Mouse (Mus musculus) neural tube, embryonic 12.5 days (tissue): ENCODE data around the gene Slc26a1. TPM values are rescaled to one million over a fixed set of nuclear protein-coding genes. Genes with fewer than 3 reads are reported as not detected.

Experiments
- ATAC-seq: fragments of 200-750 bp; cut with Nextera tagmentation; 2 replicates; pipeline ENCODE4 v1.8.0; 2017; ENCODE audit warnings: low read depth, mild to moderate bottlenecking, moderate TSS enrichment, moderate library complexity; ENCODE audit not compliant: low FRiP score
- H3K27ac ChIP-seq: fragments of 300-500 bp; sonication (generic); 2 replicates; pipeline ENCODE4 v1.5.1; 2016
- H3K27me3 ChIP-seq: fragments of 300-500 bp; sonication (generic); replicated peaks from 2 replicates; pipeline ENCODE4 v1.6.1; 2016; ENCODE audit warnings: mild to moderate bottlenecking
- H3K36me3 ChIP-seq: fragments of 300-500 bp; sonication (generic); 2 replicates; pipeline ENCODE4 v1.6.1; 2016; ENCODE audit warnings: mild to moderate bottlenecking
- H3K4me1 ChIP-seq: fragments of 300-500 bp; sonication (generic); 2 replicates; pipeline ENCODE4 v1.6.1; 2016
- H3K4me2 ChIP-seq: fragments of 300-500 bp; sonication (generic); replicated peaks from 2 replicates; pipeline ENCODE4 v1.6.1; 2016; ENCODE audit warnings: mild to moderate bottlenecking
- H3K4me3 ChIP-seq: fragments of 300-500 bp; sonication (generic); 2 replicates; pipeline ENCODE4 v1.5.1; 2016
- H3K9ac ChIP-seq: fragments of 300-500 bp; sonication (generic); 2 replicates; pipeline ENCODE4 v1.6.1; 2016; ENCODE audit warnings: mild to moderate bottlenecking
- H3K9me3 ChIP-seq: fragments of 300-500 bp; sonication (generic); 2 replicates; pipeline ENCODE4 v1.6.1; 2016; ENCODE audit warnings: mild to moderate bottlenecking
- WGBS: fragments of 180-500 bp; shearing (Covaris S2); methylation state at CpG from one replicate; pipeline ENCODE4 v1.1.7; 2016; 5-methylcytosine and 5-hydroxymethylcytosine counted together
- polyA plus RNA-seq: library from polyadenylated mRNA; unstranded; fragments of >200 nt; fragmentation: Nextera tagmentation; extraction: Ambion mirVana; gene quantifications from 2 replicates; pipeline ENCODE4 v1.2.1, GENCODE M21; 2016

Slc26a1 gene
- polyA plus RNA-seq, 1 experiment from 2014 or later, result 1.2 TPM

- Histone ChIP-seq H3K4me3 (no peak overlapping the region), H3K4me2 (no peak overlapping the region), H3K9me3 (no peaks in the 10 kb centered on the region), H3K27ac (no peak overlapping the region), H3K4me1 (peaks cover 11% of the 10 kb centered on the region; the same call in 1 of the 2 replicates), H3K36me3 (no peaks in the 10 kb centered on the region), H3K27me3 (no peaks in the 10 kb centered on the region), H3K9ac (no peak overlapping the region)
- 95% methylated on average over 6 of the region's 6 CpGs for WGBS
- ATAC-seq, result no peak
Measured at GRCm38 (mm10) chr5:108680871-108681270, 5.5 kb upstream of the Slc26a1 start.

GRCm38 (mm10) chr5:108679909-108680308 lies 4.5 kb upstream of the Slc26a1 start:
- Histone ChIP-seq H3K27me3 (no peaks in the 10 kb centered on the region), H3K27ac (no peak overlapping the region; the same call in 1 of the 2 replicates), H3K4me2 (no peak overlapping the region), H3K4me1 (peaks cover 11% of the 10 kb centered on the region; the same call in 1 of the 2 replicates), H3K9ac (no peak overlapping the region), H3K36me3 (no peaks in the 10 kb centered on the region), H3K9me3 (no peaks in the 10 kb centered on the region), H3K4me3 (no peak overlapping the region)
- WGBS, result 64% methylated on average over 3 of the region's 3 CpGs
- no peak for ATAC-seq

- Histone ChIP-seq H3K9ac (no peak overlapping the region), H3K9me3 (no peaks in the 10 kb centered on the region), H3K36me3 (no peaks in the 10 kb centered on the region), H3K4me2 (no peak overlapping the region), H3K27ac (no peak overlapping the region), H3K4me1 (peaks cover 11% of the 10 kb centered on the region; the same call in 1 of the 2 replicates), H3K27me3 (no peaks in the 10 kb centered on the region), H3K4me3 (no peak overlapping the region)
- WGBS, result 89% methylated on average over 6 of the region's 6 CpGs
- no peak for ATAC-seq
Measured at GRCm38 (mm10) chr5:108678296-108678854, 3.0 kb upstream of the Slc26a1 start.

GRCm38 (mm10) chr5:108677605-108678295 lies 2.4 kb upstream of the Slc26a1 start:
- Histone ChIP-seq H3K27ac (peak overlapping the region; percentile 62), H3K36me3 (no peaks in the 10 kb centered on the region), H3K9ac (peak overlapping the region; percentile 55), H3K9me3 (no peaks in the 10 kb centered on the region), H3K4me1 (peaks cover 11% of the 10 kb centered on the region; the same call in 1 of the 2 replicates), H3K27me3 (no peaks in the 10 kb centered on the region), H3K4me2 (peak overlapping the region; percentile 62), H3K4me3 (peak overlapping the region; percentile 32)
- WGBS, result 3% methylated on average over 25 of the region's 25 CpGs
- ATAC-seq, result peak; percentile 91

GRCm38 (mm10) chr5:108676772-108677498 lies 1.6 kb upstream of the Slc26a1 start:
- Histone ChIP-seq H3K36me3 (peaks cover 7% of the 10 kb centered on the region), H3K4me1 (peaks cover 11% of the 10 kb centered on the region; the same call in 1 of the 2 replicates), H3K9ac (peak overlapping the region; percentile 55), H3K4me2 (peak overlapping the region; percentile 62), H3K9me3 (no peaks in the 10 kb centered on the region), H3K27me3 (no peaks in the 10 kb centered on the region), H3K4me3 (peak overlapping the region; percentile 32), H3K27ac (peak overlapping the region; percentile 62; the same call in 1 of the 2 replicates)
- WGBS, result 10% methylated on average over 5 of the region's 5 CpGs
- ATAC-seq, result peak; percentile 65

- Histone ChIP-seq H3K27me3 (no peaks in the 10 kb centered on the region), H3K27ac (no peak overlapping the region), H3K9ac (no peak overlapping the region), H3K4me1 (peaks cover 15% of the 10 kb centered on the region), H3K36me3 (peaks cover 11% of the 10 kb centered on the region), H3K4me3 (no peak overlapping the region), H3K4me2 (no peak overlapping the region), H3K9me3 (no peaks in the 10 kb centered on the region)
- no peak for ATAC-seq
- WGBS, result 84% methylated on average over 2 of the region's 2 CpGs
Measured at GRCm38 (mm10) chr5:108674624-108675023, 745 bp downstream of the Slc26a1 start.

- no peak for ATAC-seq
- Histone ChIP-seq H3K4me2 (no peak overlapping the region), H3K27me3 (no peaks in the 10 kb centered on the region), H3K9ac (no peak overlapping the region), H3K4me3 (no peak overlapping the region), H3K36me3 (peaks cover 11% of the 10 kb centered on the region), H3K9me3 (no peaks in the 10 kb centered on the region), H3K27ac (no peak overlapping the region), H3K4me1 (peaks cover 15% of the 10 kb centered on the region)
- WGBS, result 95% methylated on average over 12 of the region's 12 CpGs
Measured at GRCm38 (mm10) chr5:108671757-108672156, 3.6 kb downstream of the Slc26a1 start.

GRCm38 (mm10) chr5:108670785-108671184 lies 4.6 kb downstream of the Slc26a1 start:
- no peak for ATAC-seq
- Histone ChIP-seq H3K36me3 (peaks cover 11% of the 10 kb centered on the region), H3K4me1 (peaks cover 15% of the 10 kb centered on the region), H3K9ac (no peak overlapping the region), H3K27me3 (no peaks in the 10 kb centered on the region), H3K9me3 (no peaks in the 10 kb centered on the region), H3K4me2 (no peak overlapping the region), H3K27ac (no peak overlapping the region), H3K4me3 (no peak overlapping the region)

GRCm38 (mm10) chr5:108669986-108670385 lies 5.4 kb downstream of the Slc26a1 start:
- 75% methylated on average over 9 of the region's 9 CpGs for WGBS
- Histone ChIP-seq H3K4me3 (no peak overlapping the region), H3K4me2 (peak overlapping the region; percentile 74), H3K9ac (no peak overlapping the region), H3K27me3 (no peaks in the 10 kb centered on the region), H3K36me3 (peaks cover 11% of the 10 kb centered on the region), H3K27ac (no peak overlapping the region), H3K9me3 (no peaks in the 10 kb centered on the region), H3K4me1 (peaks cover 15% of the 10 kb centered on the region)
- peak; percentile 13 for ATAC-seq

GRCm38 (mm10) chr5:108668977-108669936 lies 6.1 kb downstream of the Slc26a1 start, which contains the start of gene Dgkq:
Gene Dgkq, minus strand, starts transcription at chr5:108669672.
- peaks cover 15% of the 10 kb centered on the region for H3K4me1 ChIP-seq
- H3K4me2 ChIP-seq, result peak within 1 kb of the TSS; percentile 74
- H3K36me3 ChIP-seq, result peaks cover 11% of the 10 kb centered on the region
- no peaks in the 10 kb centered on the region for H3K27me3 ChIP-seq
- H3K27ac ChIP-seq, result peak within 1 kb of the TSS; percentile 57
- peak; percentile 88 for ATAC-seq
- peak within 1 kb of the TSS; percentile 50 for H3K4me3 ChIP-seq
- H3K9me3 ChIP-seq, result no peaks in the 10 kb centered on the region
- peak within 1 kb of the TSS; percentile 67 for H3K9ac ChIP-seq
- WGBS, result 7% methylated on average over 43 of the region's 43 CpGs

GRCm38 (mm10) chr5:108668387-108668932 lies 6.9 kb downstream of the Slc26a1 start:
- 0 out of 2 replicates have a peak, but pooled peaks have one; percentile 5 for ATAC-seq
- Histone ChIP-seq H3K27me3 (no peaks in the 10 kb centered on the region), H3K27ac (no peak overlapping the region), H3K4me2 (peak overlapping the region; percentile 74), H3K9ac (peak overlapping the region; percentile 67; the same call in 1 of the 2 replicates), H3K36me3 (peaks cover 11% of the 10 kb centered on the region), H3K9me3 (no peaks in the 10 kb centered on the region), H3K4me3 (peak overlapping the region; percentile 50), H3K4me1 (peaks cover 15% of the 10 kb centered on the region)
- 17% methylated on average over 3 of the region's 3 CpGs for WGBS
